Mouse (Mus musculus): ENCODE data around the gene Tm2d3. TPM values are rescaled to one million over a fixed set of nuclear protein-coding genes. Genes with fewer than 3 reads are reported as not detected.
A peak's percentile ranks its signal among the peaks of the same experiment; 100 is the strongest.

Gene Tm2d3
- total and polyA plus RNA-seq, 3 experiments = 118 to 229 (median 150) TPM

DNA sequence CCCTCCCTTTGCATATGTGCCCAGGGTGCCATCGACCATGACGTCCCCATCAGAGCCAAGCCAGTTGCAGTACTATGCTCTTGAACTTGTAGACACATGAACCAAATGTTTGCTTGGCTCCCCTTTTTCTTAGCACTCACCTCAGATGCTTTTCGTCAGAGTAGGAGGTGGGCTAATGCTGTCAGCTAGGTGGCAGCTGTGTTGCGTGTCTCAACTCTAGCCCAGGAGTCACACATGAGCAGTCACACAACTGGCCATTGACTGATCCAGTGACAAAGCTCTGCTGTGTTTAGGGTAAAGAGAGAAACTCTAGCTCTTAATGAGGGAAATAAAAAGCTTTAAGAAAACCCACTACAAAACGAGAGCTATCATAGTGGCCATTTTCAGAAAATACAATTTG lies 22.8 kb downstream of the Tm2d3 start:
- dilution Hi-C loops (cut with MboI; ENCODE audit: extremely low pct_ligation_motif_present, extremely low pct_unique_long_range_greater_than_20kb, low sequenced_read_pairs) = no loop called here
- in situ Hi-C loops (cut with MboI; ENCODE audit: low pct_ligation_motif_present, low pct_unique_long_range_greater_than_20kb, low sequenced_read_pairs) = loop anchor here (10.0 kb wide), 1 partner anchor 341 kb away; the partner anchor contains the start of gene Snrpa1
- peak; percentile 39 for DNase-seq (ENCODE audit: extremely low read depth)
- Histone ChIP-seq H3K9ac (ENCODE audit: insufficient read depth, low read depth) (no peak overlapping the region), H3K9me3 (replicated peaks; ENCODE audit: low read length) (no peaks in the 10 kb centered on the region), H3K79me2 (replicated peaks; ENCODE audit: control insufficient read depth, extremely low read depth, insufficient read depth, poor library complexity, severe bottlenecking) (no peaks in the 10 kb centered on the region), H3K27ac (ENCODE audit: insufficient read depth, low read depth) (no peak overlapping the region), H3K4me3 (replicated peaks in 1 of 3; ENCODE audit: low read depth in 2 of 3, low read length in 2 of 3, poor library complexity in 1 of 3) (no peak overlapping the region), H3K4me2 (ENCODE audit: insufficient read depth, low read depth, poor library complexity, severe bottlenecking) (no peak overlapping the region), H3K27me3 (replicated peaks) (peaks cover 14% of the 10 kb centered on the region), H3K36me3 (replicated peaks in 1 of 2; ENCODE audit: control insufficient read depth in 1 of 2, insufficient read depth in 1 of 2, low read length in 1 of 2) (no peaks in the 10 kb centered on the region), H3K4me1 (ENCODE audit: control insufficient read depth in 1 of 2, insufficient read depth in 2 of 2) (peaks cover 0 to 6% of the 10 kb centered on the region in 2 experiments; a peak in 3 of 4 replicates)
- TF ChIP-seq ELF1 (IDR thresholded peaks at IDR 0.05; ENCODE audit: low read depth, low read length) = 0 out of 2 replicates have a peak, but pooled peaks have one; percentile 28
- no peak for TF ChIP-seq MAFK (IDR thresholded peaks at IDR 0.05; ENCODE audit: insufficient replicate concordance, low read length)
- TF ChIP-seq IRF4 (IDR thresholded peaks at IDR 0.05; ENCODE audit: low read depth, low read length) = no peak
- peak in 1 of 2 experiments; percentile 67; a peak in 2 of 4 replicates for TF ChIP-seq CTCF (conservative IDR thresholded peaks at IDR 0.05 in 1 of 2, IDR thresholded peaks at IDR 0.05 in 1 of 2; ENCODE audit: low read depth in 2 of 2, low read length in 2 of 2)
- peak; percentile 44 for TF ChIP-seq SMC3 (IDR thresholded peaks at IDR 0.05; ENCODE audit: low read depth, low read length)
- no peak for TF ChIP-seq BHLHE40 (IDR thresholded peaks at IDR 0.05; ENCODE audit: low read depth, low read length)
- TF ChIP-seq MXI1 (IDR thresholded peaks at IDR 0.05; ENCODE audit: low read depth, low read length) = no peak
- peak; percentile 67 for TF ChIP-seq RAD21 (IDR thresholded peaks at IDR 0.05; ENCODE audit: low read depth, low read length)

DNA sequence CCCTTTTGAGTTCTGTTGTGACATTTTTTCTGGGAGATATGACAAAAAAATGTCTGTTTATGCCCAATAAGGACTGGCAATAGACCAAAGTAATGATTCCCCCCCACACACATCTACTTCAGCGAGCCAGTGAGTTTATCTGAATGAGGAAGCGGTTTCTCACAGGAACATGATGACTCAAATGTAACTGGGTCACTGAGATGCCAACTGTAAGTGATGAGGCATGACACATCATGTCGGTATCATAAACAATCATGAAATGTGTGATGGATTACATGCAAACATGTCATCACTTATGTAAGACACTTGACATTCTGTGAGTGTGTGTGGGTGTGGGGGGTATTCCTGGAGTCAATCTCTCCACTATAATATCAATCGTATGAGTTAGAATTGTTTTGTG lies 23.3 kb downstream of the Tm2d3 start:
- Histone ChIP-seq H3K4me2 (ENCODE audit: insufficient read depth, low read depth, poor library complexity, severe bottlenecking) (no peak overlapping the region), H3K9ac (ENCODE audit: insufficient read depth, low read depth) (no peak overlapping the region), H3K27me3 (replicated peaks) (peaks cover 14% of the 10 kb centered on the region), H3K27ac (ENCODE audit: insufficient read depth, low read depth) (no peak overlapping the region), H3K9me3 (replicated peaks; ENCODE audit: low read length) (no peaks in the 10 kb centered on the region), H3K4me3 (replicated peaks in 1 of 3; ENCODE audit: low read depth in 2 of 3, low read length in 2 of 3, poor library complexity in 1 of 3) (no peak overlapping the region), H3K79me2 (replicated peaks; ENCODE audit: control insufficient read depth, extremely low read depth, insufficient read depth, poor library complexity, severe bottlenecking) (no peaks in the 10 kb centered on the region), H3K4me1 (ENCODE audit: control insufficient read depth in 1 of 2, insufficient read depth in 2 of 2) (peaks cover 0 to 6% of the 10 kb centered on the region in 2 experiments; a peak in 3 of 4 replicates), H3K36me3 (replicated peaks in 1 of 2; ENCODE audit: control insufficient read depth in 1 of 2, insufficient read depth in 1 of 2, low read length in 1 of 2) (no peaks in the 10 kb centered on the region)
- no peak for DNase-seq (ENCODE audit: extremely low read depth)
- dilution Hi-C loops (cut with MboI; ENCODE audit: extremely low pct_ligation_motif_present, extremely low pct_unique_long_range_greater_than_20kb, low sequenced_read_pairs) (no loop called here), in situ Hi-C loops (cut with MboI; ENCODE audit: low pct_ligation_motif_present, low pct_unique_long_range_greater_than_20kb, low sequenced_read_pairs) (loop anchor here (10.0 kb wide), 1 partner anchor 340 kb away; the partner anchor contains the start of gene Snrpa1)
- TF ChIP-seq SMC3 (IDR thresholded peaks at IDR 0.05; ENCODE audit: low read depth, low read length) = no peak
- no peak for TF ChIP-seq PAX5 (IDR thresholded peaks at IDR 0.05; ENCODE audit: low read length)
- no peak for TF ChIP-seq MAZ (IDR thresholded peaks at IDR 0.05; ENCODE audit: low read depth, low read length)
- TF ChIP-seq USF2 (conservative IDR thresholded peaks at IDR 0.05; ENCODE audit: low read depth, low read length) = no peak
- no peak for TF ChIP-seq E2F4 (IDR thresholded peaks at IDR 0.05; ENCODE audit: insufficient replicate concordance, low read depth, low read length)
- TF ChIP-seq MAX (IDR thresholded peaks at IDR 0.05; ENCODE audit: low read length) = no peak
- no peak for TF ChIP-seq BHLHE40 (IDR thresholded peaks at IDR 0.05; ENCODE audit: low read depth, low read length)
- TF ChIP-seq RAD21 (IDR thresholded peaks at IDR 0.05; ENCODE audit: low read depth, low read length) = no peak
- no peak for TF ChIP-seq TCF12 (IDR thresholded peaks at IDR 0.05; ENCODE audit: low read depth, low read length)
- no peak for TF ChIP-seq JUN (IDR thresholded peaks at IDR 0.05; ENCODE audit: insufficient read depth, low read depth, low read length)
- TF ChIP-seq ZKSCAN1 (IDR thresholded peaks at IDR 0.05; ENCODE audit: borderline replicate concordance, low read depth, low read length) = no peak
- TF ChIP-seq NRF1 (IDR thresholded peaks at IDR 0.05; ENCODE audit: low read depth, low read length) = no peak

Data from CH12.LX (cell line).